Mouse (Mus musculus) olfactory bulb, adult 2 months (tissue): ENCODE measurements around the gene Apba1. TPM values are rescaled to one million over a fixed set of nuclear protein-coding genes. Genes with fewer than 3 reads are reported as not detected.

ENCODE experiments used
- H3K27ac ChIP-seq: fragments of 200-500 bp; 2 replicates; pipeline ENCODE4 v1.5.1; 2012; ENCODE audit warnings: low read depth, low read length; ENCODE audit not compliant: insufficient read depth
- H3K4me1 ChIP-seq: fragments of 200-500 bp; 2 replicates; pipeline ENCODE4 v1.6.1; 2012; ENCODE audit warnings: low read length; ENCODE audit not compliant: control insufficient read depth, insufficient read depth
- H3K4me3 ChIP-seq: fragments of 200-500 bp; 2 replicates; pipeline ENCODE4 v1.5.1; 2012; ENCODE audit warnings: mild to moderate bottlenecking, low read depth, low read length, moderate library complexity; ENCODE audit not compliant: insufficient read depth
- CTCF ChIP-seq: fragments of 200-500 bp; IDR thresholded peaks from 2 replicates; pipeline ENCODE4 v1.5.1; 2012; ENCODE audit warnings: low read depth, mild to moderate bottlenecking, low read length, moderate library complexity; ENCODE audit not compliant: insufficient read depth
- POLR2A ChIP-seq: fragments of 200-500 bp; IDR thresholded peaks from 2 replicates; pipeline ENCODE4 v1.6.1; 2012; ENCODE audit warnings: mild to moderate bottlenecking, low read depth, low read length, moderate library complexity; ENCODE audit not compliant: insufficient read depth
- WGBS: fragments of 180-500 bp; shearing (Covaris S2); methylation state at CpG from one replicate; pipeline ENCODE4 v1.1.7; 2018; 5-methylcytosine and 5-hydroxymethylcytosine counted together
- polyA plus RNA-seq: library from polyadenylated mRNA; stranded (reverse); fragments of >200 nt; gene quantifications from 2 replicates; pipeline ENCODE4 v1.2.4, GENCODE M21; 2012; ENCODE audit warnings: low replicate concordance; ENCODE audit not compliant: missing spikeins, insufficient read depth, insufficient read length

Gene Apba1
- polyA plus RNA-seq, 1 experiment: 45.8 TPM

DNA sequence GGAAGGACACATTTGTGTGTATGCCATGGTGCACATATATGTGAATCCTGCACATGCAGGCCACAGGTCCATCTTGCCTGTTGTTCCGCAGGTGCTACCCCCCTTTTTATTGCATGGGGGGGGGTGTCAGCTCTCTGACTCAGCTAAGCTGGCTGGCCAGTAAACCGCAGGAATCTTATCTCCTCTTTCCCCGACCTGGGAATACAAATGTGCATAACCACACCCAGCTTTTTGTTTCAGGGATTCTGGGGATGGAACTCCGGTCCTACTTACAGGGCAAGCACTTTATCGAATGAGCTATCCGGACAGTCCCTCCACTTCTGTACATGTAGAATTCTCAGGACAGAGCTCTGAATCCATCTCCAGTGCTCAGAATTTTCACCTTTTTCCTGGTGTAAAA lies 58.5 kb downstream of the Apba1 start:
- Histone ChIP-seq H3K27ac (no peak overlapping the region), H3K4me1 (no peaks in the 10 kb centered on the region), H3K4me3 (no peak overlapping the region)
- WGBS: 78% methylated on average over 6 of the region's 6 CpGs
- TF ChIP-seq POLR2A (no peak), CTCF (no peak)

DNA sequence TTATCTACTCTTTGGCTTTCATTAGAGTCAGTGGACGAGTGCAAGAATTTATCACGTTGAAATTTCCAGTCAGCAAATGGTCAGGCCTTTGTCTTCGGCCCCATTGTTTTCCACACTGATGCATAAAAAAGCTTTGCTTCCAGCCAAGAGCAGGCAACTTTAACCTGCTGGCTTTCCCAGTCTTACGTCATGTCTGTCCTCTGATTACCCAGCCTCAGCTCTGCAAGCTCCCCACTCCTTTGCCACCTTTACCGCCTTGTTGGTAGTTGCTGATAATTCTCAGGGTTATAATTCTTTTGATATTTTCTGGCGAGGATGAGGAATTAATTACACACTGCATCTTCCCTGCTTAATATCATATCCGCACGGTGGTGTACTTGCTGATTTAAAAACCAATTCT lies 61.2 kb downstream of the Apba1 start:
- WGBS: 66% methylated on average over 8 of the region's 8 CpGs
- no peaks in the 10 kb centered on the region for H3K4me1 ChIP-seq
- H3K27ac ChIP-seq: no peak overlapping the region; the same call in 1 of the 2 replicates
- no peak overlapping the region for H3K4me3 ChIP-seq
- TF ChIP-seq POLR2A (no peak), CTCF (no peak)

GRCm38 (mm10) chr19:23822497-23822896 lies 63.8 kb downstream of the Apba1 start:
- H3K27ac ChIP-seq: no peak overlapping the region
- H3K4me3 ChIP-seq: no peak overlapping the region
- TF ChIP-seq CTCF (no peak), POLR2A (no peak)
- H3K4me1 ChIP-seq: no peaks in the 10 kb centered on the region
- 89% methylated on average over 3 of the region's 3 CpGs for WGBS

DNA sequence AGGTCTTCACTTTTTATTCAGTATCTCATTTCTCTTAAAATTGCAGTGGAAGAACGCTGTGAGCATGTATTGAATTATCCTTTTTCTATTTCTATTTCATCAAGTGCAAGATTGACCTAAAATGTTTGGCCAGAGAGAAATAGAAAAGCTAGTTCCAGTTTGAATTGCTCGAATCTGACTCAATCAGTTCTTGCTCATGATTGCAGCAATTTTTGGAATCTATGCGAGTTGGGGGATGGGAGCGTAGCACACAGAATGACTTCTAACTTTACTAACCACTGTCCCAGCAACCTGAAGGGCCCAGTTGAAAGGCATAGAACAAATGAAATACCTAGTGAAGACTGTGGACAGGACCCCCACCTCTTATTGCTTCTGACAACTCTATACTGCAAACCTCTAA lies 64.8 kb downstream of the Apba1 start:
- WGBS: 89% methylated on average over 4 of the region's 4 CpGs
- no peak overlapping the region for H3K27ac ChIP-seq
- no peaks in the 10 kb centered on the region for H3K4me1 ChIP-seq
- TF ChIP-seq POLR2A: no peak
- TF ChIP-seq CTCF: no peak
- H3K4me3 ChIP-seq: no peak overlapping the region

- WGBS: 91% methylated on average over 8 of the region's 8 CpGs
- H3K27ac ChIP-seq: no peak overlapping the region
- H3K4me1 ChIP-seq: peaks cover 3% of the 10 kb centered on the region; the same call in 1 of the 2 replicates
- TF ChIP-seq POLR2A: no peak
- TF ChIP-seq CTCF: no peak
- H3K4me3 ChIP-seq: no peak overlapping the region
These were observed 67.6 kb downstream of the Apba1 start for GRCm38 (mm10) chr19:23826251-23826650.

- 40% methylated on average over 7 of the region's 7 CpGs for WGBS
- TF ChIP-seq CTCF: no peak
- TF ChIP-seq POLR2A: no peak
- Histone ChIP-seq H3K4me3 (no peak overlapping the region), H3K27ac (no peak overlapping the region), H3K4me1 (peaks cover 5% of the 10 kb centered on the region; the same call in 1 of the 2 replicates)
These were observed 72.1 kb downstream of the Apba1 start for GRCm38 (mm10) chr19:23830761-23831160.

DNA sequence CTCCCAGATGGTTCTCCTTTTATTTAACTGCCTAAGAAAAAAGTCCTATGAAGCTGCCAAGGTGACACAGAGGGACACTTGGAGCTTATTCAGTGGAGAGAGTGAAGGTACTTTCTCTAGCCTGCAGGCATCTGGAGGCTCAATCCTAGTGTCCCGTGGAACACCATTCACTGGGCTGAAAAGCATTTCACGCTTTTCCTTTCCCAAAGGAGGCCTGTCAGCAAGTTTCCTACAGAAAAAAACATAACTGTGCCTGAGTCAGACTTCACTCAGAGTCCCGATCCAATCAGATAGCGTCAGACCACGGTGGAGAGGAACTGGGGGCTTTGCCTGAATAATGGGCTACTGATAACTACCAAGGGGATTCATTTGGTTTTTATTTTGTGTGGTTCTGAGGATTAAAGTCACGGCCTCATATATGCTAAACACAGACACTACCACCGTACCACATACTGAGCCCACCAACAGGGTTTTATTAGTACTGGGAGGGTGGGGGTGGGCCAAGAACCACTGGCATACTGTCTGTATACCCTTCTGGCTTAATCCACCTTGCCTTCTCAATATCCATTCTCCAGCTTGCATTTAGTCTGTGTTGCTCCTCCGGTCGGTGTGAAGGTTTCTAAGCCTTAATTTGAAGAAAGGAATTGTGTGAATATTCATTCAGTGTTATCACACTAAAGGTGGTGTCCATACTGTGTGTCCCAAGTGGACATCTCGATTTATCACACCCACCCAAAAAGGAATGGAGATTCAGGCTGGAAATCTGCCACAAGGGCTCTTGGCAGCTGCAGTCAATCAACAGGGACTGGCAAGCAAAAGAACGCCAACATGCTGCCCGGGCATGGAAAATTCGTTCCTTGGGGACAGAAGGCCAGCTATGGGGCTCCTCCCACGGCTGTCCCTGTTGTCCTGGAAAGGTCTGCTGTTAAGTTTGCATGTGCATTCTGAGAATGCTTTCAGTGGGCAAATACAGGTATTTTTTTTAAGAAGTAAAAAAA lies 75.3 kb downstream of the Apba1 start:
- Histone ChIP-seq H3K27ac (no peak overlapping the region), H3K4me3 (no peak overlapping the region), H3K4me1 (peaks cover 5% of the 10 kb centered on the region; the same call in 1 of the 2 replicates)
- TF ChIP-seq CTCF (no peak), POLR2A (no peak)
- 62% methylated on average over 14 of the region's 14 CpGs for WGBS

GRCm38 (mm10) chr19:23834721-23835120 lies 76.0 kb downstream of the Apba1 start:
- Histone ChIP-seq H3K27ac (no peak overlapping the region), H3K4me3 (no peak overlapping the region), H3K4me1 (peaks cover 5% of the 10 kb centered on the region; the same call in 1 of the 2 replicates)
- TF ChIP-seq CTCF: no peak
- TF ChIP-seq POLR2A: no peak
- 56% methylated on average over 3 of the region's 3 CpGs for WGBS

GRCm38 (mm10) chr19:23855832-23856231 lies 97.1 kb downstream of the Apba1 start:
- WGBS: 90% methylated on average over 7 of the region's 7 CpGs
- H3K27ac ChIP-seq: no peak overlapping the region
- TF ChIP-seq CTCF (no peak), POLR2A (no peak)
- H3K4me1 ChIP-seq: no peaks in the 10 kb centered on the region
- H3K4me3 ChIP-seq: no peak overlapping the region
